17 mouse cellular contexts compared by ENCODE assay signal in genomic region chr2:91629682-91630081, GRCm38 (mm10). TPM values are rescaled to one million over a fixed set of nuclear protein-coding genes. Genes with fewer than 3 reads are reported as not detected.
A peak's percentile ranks its signal among the peaks of the same experiment; 100 is the strongest.
DNase-seq lines count a peak whose midpoint lies in the region; ATAC-seq and TF ChIP-seq lines count a peak whose summit lies in the region.
"Had no signal": no experiment of that assay in that cellular context is flagged by ENCODE, and none has a peak within 500 bp of the region (broad histone marks: within the 10 kb centered on the region; RNA-seq: fewer than 3 reads in every experiment).

No protein-coding gene starts in this region.

- no peak overlapping the region for H3K4me2 ChIP-seq in intestine, postnatal 0 days (replicated peaks; ENCODE audit: low read depth)
- H3K4me2 ChIP-seq in intestine, embryonic 15.5 days (replicated peaks) = no peak overlapping the region
- H3K4me2 ChIP-seq: heart, embryonic 12.5 days; hindbrain, embryonic 12.5 days; neural tube, embryonic 15.5 days had no signal

- DNase-seq in thymus, adult 2 months = peak; percentile 24
- no peak for DNase-seq in thymus, postnatal 10 days (ENCODE audit: low spot score in 2 of 2)
- DNase-seq in ZHBTc4 (ENCODE audit: low read depth, low spot score) = peak; percentile 63
- peak; percentile 39 for DNase-seq in testis, postnatal 10 days (ENCODE audit: low spot score)
- no peak for DNase-seq in urinary bladder, postnatal 14 days (ENCODE audit: low spot score)
- no peak for DNase-seq in kidney, postnatal 36 days
- DNase-seq: cerebellum, postnatal 10 days; gastrocnemius, adult 2 months; kidney, adult 8-10 months; lung, adult 2 months had no signal

- H3K9me3 ChIP-seq in intestine, postnatal 0 days (ENCODE audit: control insufficient read depth) = no peaks in the 10 kb centered on the region
- H3K9me3 ChIP-seq in intestine, embryonic 15.5 days = no peaks in the 10 kb centered on the region
- H3K9me3 ChIP-seq: heart, embryonic 12.5 days; hindbrain, embryonic 12.5 days; neural tube, embryonic 15.5 days had no signal

- no peak overlapping the region for H3K27ac ChIP-seq in intestine, postnatal 0 days (ENCODE audit: low read depth, low read length)
- H3K27ac ChIP-seq in intestine, embryonic 15.5 days = no peak overlapping the region
- no peak overlapping the region for H3K27ac ChIP-seq in thymus, adult 2 months (ENCODE audit: control insufficient read depth, insufficient read depth, low read length)
- H3K27ac ChIP-seq: gastrocnemius, adult 2 months; hindbrain, embryonic 12.5 days; neural tube, embryonic 15.5 days had no signal

- 81% methylated on average over 18 of the region's 18 CpGs for WGBS in intestine, postnatal 0 days
- WGBS in intestine, embryonic 15.5 days = 83% methylated on average over 18 of the region's 18 CpGs
- WGBS in thymus, adult 2 months = 83% methylated on average over 18 of the region's 18 CpGs

- H3K4me1 ChIP-seq in intestine, postnatal 0 days (replicated peaks; ENCODE audit: control insufficient read depth, insufficient read depth, low read length) = no peaks in the 10 kb centered on the region
- H3K4me1 ChIP-seq in intestine, embryonic 15.5 days (replicated peaks) = no peaks in the 10 kb centered on the region
- peaks cover 29% of the 10 kb centered on the region for H3K4me1 ChIP-seq in thymus, adult 2 months (replicated peaks; ENCODE audit: control insufficient read depth, insufficient read depth, low read length)
- H3K4me1 ChIP-seq: heart, embryonic 12.5 days; hindbrain, embryonic 12.5 days; neural tube, embryonic 15.5 days had no signal

- TF ChIP-seq POLR2A in thymus, adult 2 months (IDR thresholded peaks at IDR 0.05; ENCODE audit: control insufficient read depth, extremely low read depth, insufficient read depth, low read length, poor library complexity) = 0 out of 2 replicates have a peak, but pooled peaks have one; percentile 26

- ATAC-seq in intestine, postnatal 0 days = no peak
- ATAC-seq in intestine, embryonic 15.5 days = no peak

- H3K9ac ChIP-seq in intestine, postnatal 0 days (ENCODE audit: low read depth, low read length) = no peak overlapping the region
- H3K9ac ChIP-seq in intestine, embryonic 15.5 days = no peak overlapping the region
- H3K9ac ChIP-seq: heart, embryonic 12.5 days; hindbrain, embryonic 12.5 days; neural tube, embryonic 15.5 days had no signal

- H3K36me3 ChIP-seq in intestine, postnatal 0 days (ENCODE audit: control insufficient read depth, insufficient read depth) = no peaks in the 10 kb centered on the region
- H3K36me3 ChIP-seq in intestine, embryonic 15.5 days = no peaks in the 10 kb centered on the region
- no peaks in the 10 kb centered on the region for H3K36me3 ChIP-seq in thymus, adult 2 months (ENCODE audit: control insufficient read depth, insufficient read depth, low read length)
- H3K36me3 ChIP-seq: heart, embryonic 12.5 days; hindbrain, embryonic 12.5 days; neural tube, embryonic 15.5 days had no signal

- peak; percentile 20; the same call in 1 of the 2 replicates for TF ChIP-seq CTCF in intestine, postnatal 0 days (IDR thresholded peaks at IDR 0.05; ENCODE audit: low read depth)
- peak; percentile 42; the same call in 1 of the 2 replicates for TF ChIP-seq CTCF in thymus, adult 2 months (IDR thresholded peaks at IDR 0.05; ENCODE audit: borderline replicate concordance, control insufficient read depth, extremely low read depth, insufficient read depth, low read length, poor library complexity)

- no peak overlapping the region for H3K4me3 ChIP-seq in intestine, postnatal 0 days (ENCODE audit: low read depth, low read length)
- H3K4me3 ChIP-seq in intestine, embryonic 15.5 days (replicated peaks) = no peak overlapping the region
- H3K4me3 ChIP-seq in thymus, adult 2 months (ENCODE audit: control insufficient read depth, insufficient read depth, low read length) = no peak overlapping the region
- H3K4me3 ChIP-seq: gastrocnemius, adult 2 months; heart, embryonic 12.5 days; hindbrain, embryonic 12.5 days; neural tube, embryonic 15.5 days had no signal

- no peaks in the 10 kb centered on the region for H3K27me3 ChIP-seq in intestine, postnatal 0 days (replicated peaks; ENCODE audit: control insufficient read depth, insufficient read depth, low read length)
- H3K27me3 ChIP-seq in intestine, embryonic 15.5 days (replicated peaks) = no peaks in the 10 kb centered on the region
- H3K27me3 ChIP-seq in thymus, adult 2 months (ENCODE audit: control insufficient read depth, insufficient read depth, low read length) = no peaks in the 10 kb centered on the region
- H3K27me3 ChIP-seq: heart, embryonic 12.5 days; hindbrain, embryonic 12.5 days; neural tube, embryonic 15.5 days had no signal

RNA-seq across cellular contexts. Expression of gene F2, which starts 6.5 kb away (rescaled TPM):
- 3.0 and 3.7 TPM in 2 replicates for polyA plus RNA-seq in intestine, postnatal 0 days (2015; fragmentation: Nextera tagmentation; extraction: Ambion mirVana)
- polyA plus RNA-seq in intestine, embryonic 15.5 days (2015; fragmentation: Nextera tagmentation; extraction: Ambion mirVana) = 3.4 and 7.2 TPM in 2 replicates
- 0.62 and 5.1 TPM in 2 replicates for polyA plus RNA-seq in thymus, adult 2 months (2012; rRNA removed)
- polyA plus RNA-seq: embryonic facial prominence, embryonic 11.5 days; forebrain, embryonic 11.5 days had no signal

RNA-seq across cellular contexts. Expression of gene Zfp408, which starts 19.9 kb away (rescaled TPM):
- polyA plus RNA-seq in intestine, postnatal 0 days (2015; fragmentation: Nextera tagmentation; extraction: Ambion mirVana) = 2.6 and 3.3 TPM in 2 replicates
- polyA plus RNA-seq in intestine, embryonic 15.5 days (2015; fragmentation: Nextera tagmentation; extraction: Ambion mirVana) = 7.8 and 8.0 TPM in 2 replicates
- 52.2 and 62.6 TPM in 2 replicates for polyA plus RNA-seq in thymus, adult 2 months (2012; rRNA removed)

RNA-seq across cellular contexts. Expression of gene Arhgap1, which starts 20.0 kb away (rescaled TPM):
- polyA plus RNA-seq in intestine, postnatal 0 days (2015; fragmentation: Nextera tagmentation; extraction: Ambion mirVana) = 92.3 and 94.0 TPM in 2 replicates
- 140 and 143 TPM in 2 replicates for polyA plus RNA-seq in intestine, embryonic 15.5 days (2015; fragmentation: Nextera tagmentation; extraction: Ambion mirVana)
- polyA plus RNA-seq in thymus, adult 2 months (2012; rRNA removed) = 185 and 191 TPM in 2 replicates

Comparison
In these comparisons a context has a peak if more than half of its experiments do, and no peak if none do; other contexts are left out.
1. DNase-seq: peak in thymus, adult 2 months (single experiment), ZHBTc4 (single experiment) and testis, postnatal 10 days (single experiment); none in thymus, postnatal 10 days (0 of 2), urinary bladder, postnatal 14 days (single experiment) and kidney, postnatal 36 days (0 of 2).